Mouse (Mus musculus) adrenal gland, adult 10 weeks (tissue): ENCODE data around the gene Usp31. TPM values are rescaled to one million over a fixed set of nuclear protein-coding genes. Genes with fewer than 3 reads are reported as not detected.

Experiments used
- polyA plus RNA-seq: library from polyadenylated mRNA; stranded (reverse); fragments of 350-450 nt; fragmentation: Illumina TruSeq; extraction: RNeasy Lipid Tissue Mini Kit (QIAGEN cat#74804); gene quantifications from one replicate; pipeline ENCODE4 v1.2.3, GENCODE M21; 2014; ENCODE audit warnings: low read depth, low replicate concordance

Gene Usp31
- polyA plus RNA-seq: 18.8 TPM

DNA sequence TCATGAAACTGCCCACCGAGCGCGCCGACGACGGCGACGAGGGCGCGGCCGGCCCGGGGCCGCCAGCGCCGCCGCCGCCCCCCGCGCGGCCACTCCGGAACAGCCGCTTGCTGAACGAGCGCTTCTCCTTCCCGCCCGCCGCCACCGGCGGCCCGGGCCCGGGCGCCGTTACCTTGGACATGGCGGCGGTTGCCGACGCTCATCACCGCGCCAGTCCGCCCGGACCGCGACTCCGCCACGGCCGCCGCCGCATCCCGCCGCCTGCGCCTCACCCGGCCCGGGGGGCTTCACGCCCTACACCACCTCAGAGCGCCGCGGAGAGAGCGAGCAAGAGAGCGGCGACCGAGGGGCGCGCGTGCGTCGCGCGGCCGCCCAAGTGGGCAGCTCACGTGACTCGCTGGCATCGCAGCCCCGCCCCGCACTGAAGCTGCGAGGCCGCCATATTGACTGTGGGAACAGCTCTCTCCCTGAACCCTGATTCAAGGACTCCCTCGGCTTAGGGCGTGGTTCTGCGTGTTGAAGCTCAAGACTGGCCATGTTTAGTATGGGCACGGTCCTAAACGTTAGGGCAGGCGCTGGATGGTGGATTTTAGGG, at the start of gene Usp31:
Gene Usp31, minus strand, starts transcription at position 181 of the 595 bp plus-strand sequence.

DNA sequence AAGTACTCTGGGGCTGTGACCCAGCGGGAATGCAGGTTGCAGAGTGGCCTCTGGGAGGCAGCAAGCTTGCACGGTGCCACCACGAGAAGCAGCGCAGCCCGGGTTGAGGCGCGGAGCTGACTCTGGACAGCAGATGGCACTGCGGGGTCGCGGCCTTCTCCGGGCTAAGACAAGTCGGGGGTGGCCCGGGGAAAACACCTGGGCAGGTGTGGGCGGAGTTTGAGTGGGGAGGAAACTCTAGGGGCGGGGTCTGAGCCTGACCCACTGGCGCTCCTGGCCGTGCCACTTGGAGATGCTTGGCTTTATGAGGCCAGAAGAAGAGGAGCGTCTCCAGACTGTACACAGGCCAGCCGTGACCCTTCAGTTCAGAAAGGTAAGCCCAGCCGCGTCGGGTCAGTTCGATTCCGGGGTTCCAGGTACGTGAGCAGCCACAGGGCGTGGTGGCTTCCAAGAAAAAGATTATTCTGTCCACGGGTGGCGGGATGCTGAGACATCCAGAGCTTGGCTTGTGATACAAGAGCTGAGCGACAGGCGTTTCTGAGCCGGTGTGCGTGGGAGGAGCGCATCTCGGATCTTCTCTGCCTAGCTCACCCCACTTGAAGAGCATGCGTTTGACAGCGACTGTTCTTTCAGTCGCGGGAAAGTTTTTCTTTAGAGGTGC, 27.2 kb upstream of the Usp31 start, which contains the start of gene Scnn1g:
Gene Scnn1g, plus strand, starts transcription at position 309 of the 661 bp plus-strand sequence.

Other genes starting within 250 kb of the Usp31 start
- not detected for gene Scnn1g, start 27.2 kb upstream of the Usp31 start, polyA plus RNA-seq
- not detected for gene Scnn1b, start 157.8 kb upstream of the Usp31 start, polyA plus RNA-seq